Mouse (Mus musculus) erythroblast, embryonic 14.5 days (primary cell): ENCODE results near the gene Trim17.

ENCODE experiments used
- GATA1 ChIP-seq: IDR thresholded peaks from 2 replicates; pipeline ENCODE4 v1.6.1; 2012; ENCODE audit warnings: low read length, inconsistent platforms, mixed read lengths
- TAL1 ChIP-seq: IDR thresholded peaks from 3 replicates; pipeline ENCODE4 v1.6.1; 2012; ENCODE audit warnings: low read length, inconsistent platforms, mixed read lengths

DNA sequence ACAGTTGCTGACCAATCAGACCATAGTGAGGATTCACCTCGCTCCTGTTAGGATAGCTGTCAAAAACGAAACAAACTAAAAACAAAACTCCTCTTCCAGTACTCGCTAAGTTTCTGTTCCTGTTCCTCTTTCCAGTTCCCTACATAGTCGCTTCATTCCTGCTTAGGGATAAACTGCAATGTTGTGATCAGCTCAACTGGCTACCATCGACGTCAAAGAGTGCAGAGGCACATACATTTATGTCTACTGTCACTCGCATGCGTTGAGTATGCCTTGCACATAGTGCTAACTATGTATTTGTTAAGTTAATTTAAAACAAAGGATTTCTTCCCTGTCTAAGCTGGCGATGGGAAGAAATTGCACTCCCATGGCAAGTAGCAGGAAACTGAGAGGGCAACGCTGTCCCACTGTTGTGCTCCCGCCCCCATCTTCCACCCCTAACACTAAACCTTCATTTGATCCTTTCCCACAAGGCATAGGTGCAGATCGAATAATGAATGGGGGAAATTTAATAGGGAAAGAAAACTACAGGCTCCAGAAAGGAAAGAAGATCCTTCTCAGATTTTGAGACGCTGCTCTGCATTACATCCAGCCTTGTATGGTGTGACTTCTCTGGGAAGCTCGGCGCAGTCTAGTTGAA, 4.8 kb downstream of the Trim17 start:
- TF ChIP-seq GATA1 (no peak), TAL1 (no peak)
